Mouse (Mus musculus) G1E (cell line): ENCODE results near the gene Aen. TPM values are rescaled to one million over a fixed set of nuclear protein-coding genes. Genes with fewer than 3 reads are reported as not detected.

ENCODE experiments used
- ATAC-seq: 2 replicates; pipeline ENCODE4 v1.8.0; 2016; ENCODE audit warnings: mild to moderate bottlenecking; ENCODE audit not compliant: insufficient number of reproducible peaks, poor library complexity, low FRiP score, severe bottlenecking; ENCODE audit errors: extremely low read depth
- DNase-seq: peaks from one replicate; pipeline ENCODE4 v3.0.0; 2012; ENCODE audit warnings: low spot score
- H3K27me3 ChIP-seq: 2 replicates; pipeline ENCODE4 v1.6.1; 2012; ENCODE audit warnings: mild to moderate bottlenecking, low read length, inconsistent platforms; ENCODE audit not compliant: insufficient read depth
- H3K36me3 ChIP-seq: replicated peaks from 2 replicates; pipeline ENCODE3; 2012; ENCODE audit warnings: mild to moderate bottlenecking, inconsistent platforms
- H3K4me1 ChIP-seq: 2 replicates; pipeline ENCODE4 v1.6.1; 2012; ENCODE audit warnings: low read depth, low read length, inconsistent platforms, mixed read lengths; ENCODE audit not compliant: insufficient read depth
- H3K4me3 ChIP-seq: 2 replicates; pipeline ENCODE4 v1.5.1; 2012; ENCODE audit warnings: low read depth, mild to moderate bottlenecking, inconsistent platforms, low read length, moderate library complexity, mixed read lengths
- H3K9me3 ChIP-seq: replicated peaks from 2 replicates; pipeline ENCODE4 v1.6.1; 2012; ENCODE audit warnings: inconsistent platforms
- CTCF ChIP-seq: IDR thresholded peaks from 2 replicates; pipeline ENCODE4 v1.5.1; 2012; ENCODE audit warnings: low read depth, low read length, inconsistent platforms, mixed read lengths
- GATA1 ChIP-seq: IDR thresholded peaks from 2 replicates; pipeline ENCODE4 v1.6.1; 2012; ENCODE audit warnings: borderline replicate concordance, low read length, inconsistent platforms, mixed read lengths
- GATA2 ChIP-seq: IDR thresholded peaks from 2 replicates; pipeline ENCODE4 v1.6.1; 2012; ENCODE audit warnings: low read depth, low read length, inconsistent platforms, borderline replicate concordance
- POLR2AphosphoS5 ChIP-seq: IDR thresholded peaks from 2 replicates; pipeline ENCODE4 v1.6.1; 2012; ENCODE audit warnings: low read depth, low read length, inconsistent platforms; ENCODE audit not compliant: insufficient replicate concordance
- TAL1 ChIP-seq: conservative IDR thresholded peaks from 2 replicates; pipeline ENCODE4 v1.6.1; 2012; ENCODE audit warnings: low read depth, low read length, inconsistent platforms, mixed read lengths
- polyA plus RNA-seq: library from polyadenylated mRNA; stranded (reverse); fragments of >175 nt; gene quantifications from 2 replicates; pipeline ENCODE4 v1.2.3, GENCODE M21; 2012
- total RNA-seq, 2 experiments: library from RNA; stranded (forward) in 1 of 2; stranded (reverse) in 1 of 2; fragments of 200-1000 nt in 1 of 2; fragments of >200 nt in 1 of 2; fragmentation: Nextera tagmentation in 1 of 2; gene quantifications; 2 replicates each; pipeline ENCODE4 v1.2.3; 2014 to 2017

Aen gene
- total and polyA plus RNA-seq, 3 experiments, result 18.7 to 116 (median 38.7) TPM

GRCm38 (mm10) chr7:78942544-78942943 is 46.9 kb downstream of the Aen start:
- ATAC-seq (no peak), DNase-seq (no peak)
- Histone ChIP-seq H3K4me3 (no peak overlapping the region), H3K9me3 (no peaks in the 10 kb centered on the region), H3K4me1 (no peaks in the 10 kb centered on the region), H3K27me3 (peaks cover 25% of the 10 kb centered on the region), H3K36me3 (no peaks in the 10 kb centered on the region)
- TF ChIP-seq GATA2, result no peak
- TF ChIP-seq TAL1, result no peak
- no peak for TF ChIP-seq GATA1
- no peak for TF ChIP-seq POLR2AphosphoS5
- TF ChIP-seq CTCF, result no peak

- Histone ChIP-seq H3K27me3 (peaks cover 3% of the 10 kb centered on the region; the same call in 1 of the 2 replicates), H3K4me1 (no peaks in the 10 kb centered on the region), H3K36me3 (no peaks in the 10 kb centered on the region), H3K4me3 (no peak overlapping the region), H3K9me3 (no peaks in the 10 kb centered on the region)
- no peak for DNase-seq
- no peak for ATAC-seq
- TF ChIP-seq TAL1 (no peak), POLR2AphosphoS5 (no peak), GATA1 (no peak), GATA2 (no peak), CTCF (no peak)
Measured at GRCm38 (mm10) chr7:78953886-78954572, 58.4 kb downstream of the Aen start.

GRCm38 (mm10) chr7:78954619-78955018 is 59.0 kb downstream of the Aen start:
- no peak overlapping the region for H3K4me3 ChIP-seq
- DNase-seq (no peak), ATAC-seq (no peak)
- TF ChIP-seq POLR2AphosphoS5, result no peak
- TF ChIP-seq GATA1, result no peak
- TF ChIP-seq CTCF, result no peak
- no peak for TF ChIP-seq TAL1
- no peak for TF ChIP-seq GATA2
- no peaks in the 10 kb centered on the region for H3K9me3 ChIP-seq
- no peaks in the 10 kb centered on the region for H3K4me1 ChIP-seq
- H3K36me3 ChIP-seq, result no peaks in the 10 kb centered on the region
- H3K27me3 ChIP-seq, result peaks cover 3% of the 10 kb centered on the region; the same call in 1 of the 2 replicates

- Histone ChIP-seq H3K9me3 (no peaks in the 10 kb centered on the region), H3K4me3 (no peak overlapping the region), H3K36me3 (no peaks in the 10 kb centered on the region), H3K4me1 (no peaks in the 10 kb centered on the region), H3K27me3 (peaks cover 3% of the 10 kb centered on the region; the same call in 1 of the 2 replicates)
- DNase-seq (no peak), ATAC-seq (no peak)
- TF ChIP-seq GATA1 (no peak), GATA2 (no peak)
Measured at GRCm38 (mm10) chr7:78955086-78955485, 59.4 kb downstream of the Aen start.

GRCm38 (mm10) chr7:78958499-78959073 is 62.9 kb downstream of the Aen start:
- H3K27me3 ChIP-seq, result peaks cover 8% of the 10 kb centered on the region

More at GRCm38 (mm10) chr7:78958499-78959073, 62.9 kb downstream of the Aen start:
- H3K4me1 ChIP-seq, result no peaks in the 10 kb centered on the region
- no peaks in the 10 kb centered on the region for H3K36me3 ChIP-seq
- no peak overlapping the region for H3K4me3 ChIP-seq
- ATAC-seq, result no peak
- H3K9me3 ChIP-seq, result no peaks in the 10 kb centered on the region
- no peak for DNase-seq
- TF ChIP-seq TAL1, result no peak
- no peak for TF ChIP-seq CTCF
- no peak for TF ChIP-seq POLR2AphosphoS5
- TF ChIP-seq GATA2, result no peak
- no peak for TF ChIP-seq GATA1

Other genes starting within 250 kb of the Aen start
- not detected in 2 replicates for gene Ntrk3, start 157.8 kb upstream of the Aen start, total RNA-seq (2014; fragmentation: Nextera tagmentation)
- gene Ntrk3, start 157.8 kb upstream of the Aen start, total RNA-seq (2017), result 0.12 and 0.27 TPM in 2 replicates
- not detected in 2 replicates for gene Ntrk3, start 157.8 kb upstream of the Aen start, polyA plus RNA-seq
- 21.1 and 24.4 TPM in 2 replicates for gene Mrps11, start 112.7 kb upstream of the Aen start, total RNA-seq (2014; fragmentation: Nextera tagmentation)
- gene Mrps11, start 112.7 kb upstream of the Aen start, total RNA-seq (2017), result 50.4 and 66.1 TPM in 2 replicates
- 56.9 and 60.5 TPM in 2 replicates for gene Mrps11, start 112.7 kb upstream of the Aen start, polyA plus RNA-seq
- gene Mrpl46, start 112.3 kb upstream of the Aen start, total RNA-seq (2014; fragmentation: Nextera tagmentation), result 14.2 and 19.9 TPM in 2 replicates
- 53.9 and 59.0 TPM in 2 replicates for gene Mrpl46, start 112.3 kb upstream of the Aen start, total RNA-seq (2017)
- 9.3 and 19.3 TPM in 2 replicates for gene Mrpl46, start 112.3 kb upstream of the Aen start, polyA plus RNA-seq
- 35.5 and 42.5 TPM in 2 replicates for gene Det1, start 48.6 kb upstream of the Aen start, total RNA-seq (2014; fragmentation: Nextera tagmentation)
- gene Det1, start 48.6 kb upstream of the Aen start, total RNA-seq (2017), result 17.9 and 18.2 TPM in 2 replicates
- gene Det1, start 48.6 kb upstream of the Aen start, polyA plus RNA-seq, result 5.5 and 8.8 TPM in 2 replicates
- 1.9 and 42.7 TPM in 2 replicates for gene Isg20, start 17.6 kb downstream of the Aen start, total RNA-seq (2014; fragmentation: Nextera tagmentation)
- 1.1 and 2.1 TPM in 2 replicates for gene Isg20, start 17.6 kb downstream of the Aen start, total RNA-seq (2017)
- 0.59 and 0.70 TPM in 2 replicates for gene Isg20, start 17.6 kb downstream of the Aen start, polyA plus RNA-seq
- not detected in 2 replicates for gene Acan, start 157.6 kb downstream of the Aen start, total RNA-seq (2014; fragmentation: Nextera tagmentation)
- gene Acan, start 157.6 kb downstream of the Aen start, total RNA-seq (2017), result 0.05 and 0.06 TPM in 2 replicates
- gene Acan, start 157.6 kb downstream of the Aen start, polyA plus RNA-seq, result not detected in 2 replicates
- gene Hapln3, start 235.2 kb downstream of the Aen start, total RNA-seq (2014; fragmentation: Nextera tagmentation), result not detected in 2 replicates
- 0.05 and 0.12 TPM in 2 replicates for gene Hapln3, start 235.2 kb downstream of the Aen start, total RNA-seq (2017)
- gene Hapln3, start 235.2 kb downstream of the Aen start, polyA plus RNA-seq, result not detected in 2 replicates